Mouse (Mus musculus) testis, adult 2 months (tissue): ENCODE results near the gene Gm21095. TPM values are rescaled to one million over a fixed set of nuclear protein-coding genes. Genes with fewer than 3 reads are reported as not detected.
"Not testable (repeated sequence)": the region's sequence is repeated elsewhere in the genome, so short reads cannot be mapped to it uniquely, and the experiment has no call there.

ENCODE experiments used
- H3K27ac ChIP-seq: fragments of 200-500 bp; 2 replicates; pipeline ENCODE4 v1.5.1; 2012; ENCODE audit warnings: low read depth, low read length; ENCODE audit not compliant: control insufficient read depth, insufficient read depth
- H3K27me3 ChIP-seq: fragments of 200-500 bp; 2 replicates; pipeline ENCODE4 v1.6.1; 2012; ENCODE audit warnings: mild to moderate bottlenecking, low read length, moderate library complexity; ENCODE audit not compliant: control insufficient read depth, insufficient read depth
- H3K36me3 ChIP-seq: fragments of 200-500 bp; 2 replicates; pipeline ENCODE4 v1.6.1; 2012; ENCODE audit warnings: mild to moderate bottlenecking, low read length; ENCODE audit not compliant: control insufficient read depth, insufficient read depth
- H3K4me1 ChIP-seq: fragments of 200-500 bp; 2 replicates; pipeline ENCODE4 v1.6.1; 2012; ENCODE audit warnings: low read length; ENCODE audit not compliant: control insufficient read depth, insufficient read depth
- H3K4me3 ChIP-seq: fragments of 200-500 bp; 2 replicates; pipeline ENCODE4 v1.5.1; 2012; ENCODE audit warnings: low read depth, mild to moderate bottlenecking, low read length, moderate library complexity, mixed read lengths; ENCODE audit not compliant: control insufficient read depth
- polyA plus RNA-seq: library from polyadenylated mRNA; depleted of rRNA; stranded (reverse); fragments of >200 nt; gene quantifications from 2 replicates; pipeline ENCODE4 v1.2.3, GENCODE M21; 2012; rRNA removed

The Gm21095 gene
- 0.12 and 0.21 TPM in 2 replicates for polyA plus RNA-seq

DNA sequence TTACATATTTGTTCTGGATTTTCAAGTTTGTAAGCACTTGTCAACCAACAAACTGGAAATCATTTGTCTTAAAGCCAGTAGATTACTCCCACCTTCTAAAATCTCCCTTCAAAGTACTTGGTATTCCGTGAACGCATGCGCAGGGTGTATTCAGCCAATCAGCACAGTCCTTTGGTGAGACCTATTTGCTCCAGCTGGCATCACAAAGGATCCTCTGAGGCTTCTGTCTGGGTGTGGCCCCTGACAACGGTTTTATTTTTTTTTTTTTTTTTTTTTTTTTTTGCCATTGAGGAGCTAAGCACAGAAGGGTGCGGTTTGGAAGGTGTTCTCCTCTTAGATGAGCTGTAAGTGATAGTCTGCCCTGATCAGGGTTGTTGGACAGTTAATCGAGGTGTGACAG lies at the start of gene Gm21095:
Gm21095 (plus strand) TSS at position 301 of the 400 bp plus-strand sequence.
- not testable (repeated sequence) for H3K4me3 ChIP-seq, H3K4me1 ChIP-seq, H3K27ac ChIP-seq, H3K36me3 ChIP-seq, H3K27me3 ChIP-seq
